Mouse (Mus musculus): ENCODE results near the gene Cd7.

- TF ChIP-seq CTCF (IDR thresholded peaks at IDR 0.05; ENCODE audit: borderline replicate concordance, extremely low read depth, insufficient read depth, insufficient read length): no peak
- TF ChIP-seq POLR2A (IDR thresholded peaks at IDR 0.05; ENCODE audit: borderline replicate concordance, extremely low read depth, insufficient read depth, insufficient read length, poor library complexity, severe bottlenecking): no peak
Observed at GRCm38 (mm10) chr11:121039302-121039701, at the start of gene Cd7.
